Mouse (Mus musculus): Measurements from ENCODE around the gene Angel2. TPM values are rescaled to one million over a fixed set of nuclear protein-coding genes. Genes with fewer than 3 reads are reported as not detected.

Gene Angel2
- polyA plus RNA-seq, 1 experiment from 2014 or later = 17.0 TPM

DNA sequence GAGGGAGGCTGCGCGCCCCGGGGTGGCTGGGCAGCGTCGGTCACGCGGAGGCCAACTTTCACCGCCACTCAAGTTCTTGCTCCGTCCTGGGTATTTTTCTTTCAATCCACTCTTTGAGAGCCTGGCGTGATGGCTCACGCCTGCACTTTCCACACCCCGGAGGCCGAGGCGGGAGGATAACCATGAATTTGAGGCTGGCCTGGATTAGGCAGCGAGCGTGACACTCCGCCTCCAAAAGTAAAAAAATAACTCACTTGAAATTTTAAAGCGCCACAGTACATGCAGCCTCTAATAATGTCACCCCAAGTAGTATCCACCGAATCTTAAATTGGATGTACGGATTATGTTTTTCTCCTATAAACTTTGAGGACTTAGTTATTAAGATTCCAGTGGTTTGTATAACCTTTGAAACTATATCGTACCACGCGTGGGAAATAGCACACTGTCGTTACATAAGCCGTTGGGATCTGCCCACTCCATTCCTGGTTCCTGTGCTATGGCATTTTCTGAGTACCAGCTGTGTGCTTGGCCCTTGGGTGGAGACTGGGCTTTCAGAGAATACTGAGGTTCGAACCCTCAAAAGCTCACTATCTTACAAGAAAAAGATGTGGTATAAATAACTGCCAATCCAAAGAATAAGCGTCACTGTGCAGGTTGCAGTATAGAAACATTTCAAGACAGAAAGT, 4.2 kb downstream of the Angel2 start:
- Histone ChIP-seq H3K9ac (peak overlapping the region; percentile 92), H3K4me1 (replicated peaks) (peaks cover 23% of the 10 kb centered on the region), H3K27me3 (no peaks in the 10 kb centered on the region), H3K9me3 (replicated peaks) (no peaks in the 10 kb centered on the region), H3K27ac (peak overlapping the region; percentile 96), H3K4me3 (replicated peaks) (peak overlapping the region; percentile 80), H3K36me3 (peaks cover 9% of the 10 kb centered on the region), H3K4me2 (peak overlapping the region; percentile 84)
- WGBS (ENCODE audit: insufficient replicate concordance) = 3% methylated on average over 27 of the region's 27 CpGs
- peak; percentile 10 for DNase-seq
- peak; percentile 1 for ATAC-seq (ENCODE audit: low read depth)

DNA sequence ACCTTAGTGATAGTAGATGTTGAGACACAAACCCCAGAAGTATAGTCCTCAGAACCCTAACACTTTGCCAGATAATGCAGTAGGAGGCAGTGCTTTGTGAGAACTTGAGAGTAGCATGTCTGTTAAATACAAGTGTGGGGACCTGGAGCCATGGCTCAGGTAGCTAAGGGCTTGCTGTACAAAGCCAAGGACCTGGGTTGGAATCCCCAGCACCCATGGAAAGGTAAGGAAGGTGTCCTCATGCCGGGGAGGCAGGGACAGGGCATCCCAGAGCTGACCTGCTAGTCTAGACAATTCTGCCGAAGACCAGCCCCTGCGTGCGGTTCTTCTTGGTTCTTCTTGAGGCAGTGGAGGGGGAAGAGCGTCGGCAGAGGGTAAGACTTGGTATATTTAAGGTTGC, 5.3 kb downstream of the Angel2 start:
- H3K9ac ChIP-seq = no peak overlapping the region
- ATAC-seq (ENCODE audit: low read depth) (no peak), DNase-seq (no peak)
- no peak overlapping the region for H3K27ac ChIP-seq
- peaks cover 19% of the 10 kb centered on the region for H3K36me3 ChIP-seq
- H3K4me1 ChIP-seq (replicated peaks) = peaks cover 23% of the 10 kb centered on the region
- H3K9me3 ChIP-seq (replicated peaks) = no peaks in the 10 kb centered on the region
- 82% methylated on average over 6 of the region's 6 CpGs for WGBS (ENCODE audit: insufficient replicate concordance)
- no peak overlapping the region for H3K4me2 ChIP-seq
- no peak overlapping the region for H3K4me3 ChIP-seq (replicated peaks)
- H3K27me3 ChIP-seq = no peaks in the 10 kb centered on the region

DNA sequence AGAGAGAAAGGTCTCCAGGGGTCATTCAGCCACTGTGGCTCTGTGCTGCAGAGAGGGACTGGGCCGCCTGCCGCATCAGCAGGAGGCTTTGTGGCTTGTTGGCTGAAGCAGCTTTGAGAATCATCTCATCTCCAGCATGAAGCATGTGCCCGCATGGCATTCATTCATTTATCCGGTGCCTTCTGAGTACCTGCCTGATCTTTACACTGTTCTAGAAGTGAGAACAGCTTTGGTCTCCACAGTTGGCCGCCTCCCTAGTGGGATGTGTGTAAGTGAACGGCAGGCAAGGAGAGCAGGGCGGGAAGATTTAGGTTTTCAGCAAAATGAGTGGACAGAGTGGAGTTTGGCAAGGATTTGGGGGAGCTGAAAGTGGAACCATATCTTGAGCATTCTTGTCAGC, 14.9 kb downstream of the Angel2 start:
- Histone ChIP-seq H3K4me2 (no peak overlapping the region), H3K4me1 (replicated peaks) (no peaks in the 10 kb centered on the region), H3K36me3 (peaks cover 66% of the 10 kb centered on the region), H3K9me3 (replicated peaks) (no peaks in the 10 kb centered on the region), H3K27me3 (no peaks in the 10 kb centered on the region), H3K27ac (no peak overlapping the region), H3K9ac (no peak overlapping the region), H3K4me3 (replicated peaks) (no peak overlapping the region)
- ATAC-seq (ENCODE audit: low read depth) = no peak
- no peak for DNase-seq
- WGBS (ENCODE audit: insufficient replicate concordance) = 87% methylated on average over 7 of the region's 7 CpGs

DNA sequence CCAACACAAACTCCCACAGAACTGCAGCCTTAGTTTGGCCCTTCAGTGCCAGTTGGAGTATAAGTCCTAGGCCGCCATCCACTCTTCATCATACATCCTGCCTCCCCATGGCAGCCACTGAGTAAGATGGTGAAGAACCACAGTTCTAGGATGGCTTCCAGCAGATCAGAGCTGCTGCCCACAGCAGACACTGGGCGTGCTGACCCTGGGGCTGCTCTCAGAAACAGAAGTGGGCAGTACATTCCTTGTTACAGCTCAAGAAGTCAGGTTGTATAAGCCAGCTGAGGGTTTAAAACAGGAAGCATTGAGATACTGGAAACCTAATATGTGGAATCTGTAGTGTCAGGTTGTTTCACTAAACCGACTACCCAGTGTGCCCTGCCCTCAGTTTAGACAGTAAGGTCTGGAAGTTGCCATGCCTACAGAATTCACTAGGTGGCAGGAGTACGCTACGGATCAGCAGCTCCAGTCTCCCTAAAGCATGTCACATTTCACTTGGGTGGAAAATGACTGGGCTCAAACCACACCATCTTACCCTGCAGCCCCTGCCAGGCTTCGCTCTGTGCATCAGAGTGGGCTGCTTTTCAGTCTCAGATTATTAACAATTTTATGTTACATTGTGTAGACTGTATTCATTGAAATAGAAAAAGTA, 19.3 kb downstream of the Angel2 start:
- Histone ChIP-seq H3K36me3 (peaks cover 66% of the 10 kb centered on the region), H3K4me2 (no peak overlapping the region), H3K27me3 (no peaks in the 10 kb centered on the region), H3K27ac (no peak overlapping the region), H3K9me3 (replicated peaks) (no peaks in the 10 kb centered on the region), H3K4me1 (replicated peaks) (no peaks in the 10 kb centered on the region), H3K4me3 (replicated peaks) (no peak overlapping the region), H3K9ac (no peak overlapping the region)
- peak; percentile 60 for ATAC-seq (ENCODE audit: low read depth)
- WGBS (ENCODE audit: insufficient replicate concordance) = 53% methylated on average over 6 of the region's 6 CpGs
- peak; percentile 42 for DNase-seq

DNA sequence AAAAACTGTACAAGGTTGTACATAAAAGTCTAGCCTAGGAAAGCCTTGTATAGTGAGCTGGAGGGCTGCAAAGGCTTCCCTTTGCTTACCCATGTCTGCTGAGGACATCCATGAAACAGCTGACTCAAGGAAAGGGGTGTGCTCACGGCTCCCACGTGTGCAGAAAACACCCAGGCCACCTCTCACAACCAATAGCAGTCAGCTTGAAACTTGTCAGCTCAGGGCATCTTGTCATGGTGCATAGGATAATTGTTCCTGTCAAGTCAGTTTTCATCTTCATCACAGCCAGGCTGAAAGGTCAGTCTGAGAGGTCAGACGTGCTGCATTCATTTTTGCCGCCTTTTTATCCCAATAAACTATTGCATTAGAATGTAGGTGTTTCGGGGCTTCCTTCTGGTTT, 23.1 kb downstream of the Angel2 start:
- no peaks in the 10 kb centered on the region for H3K9me3 ChIP-seq (replicated peaks)
- H3K4me1 ChIP-seq (replicated peaks) = no peaks in the 10 kb centered on the region; the same call in 1 of the 2 replicates
- DNase-seq = no peak
- H3K36me3 ChIP-seq = peaks cover 31% of the 10 kb centered on the region
- H3K27me3 ChIP-seq = no peaks in the 10 kb centered on the region
- H3K4me2 ChIP-seq = no peak overlapping the region
- no peak overlapping the region for H3K4me3 ChIP-seq (replicated peaks)
- ATAC-seq (ENCODE audit: low read depth) = no peak
- no peak overlapping the region for H3K27ac ChIP-seq
- WGBS (ENCODE audit: insufficient replicate concordance) = 80% methylated on average over 5 of the region's 5 CpGs
- no peak overlapping the region for H3K9ac ChIP-seq

DNA sequence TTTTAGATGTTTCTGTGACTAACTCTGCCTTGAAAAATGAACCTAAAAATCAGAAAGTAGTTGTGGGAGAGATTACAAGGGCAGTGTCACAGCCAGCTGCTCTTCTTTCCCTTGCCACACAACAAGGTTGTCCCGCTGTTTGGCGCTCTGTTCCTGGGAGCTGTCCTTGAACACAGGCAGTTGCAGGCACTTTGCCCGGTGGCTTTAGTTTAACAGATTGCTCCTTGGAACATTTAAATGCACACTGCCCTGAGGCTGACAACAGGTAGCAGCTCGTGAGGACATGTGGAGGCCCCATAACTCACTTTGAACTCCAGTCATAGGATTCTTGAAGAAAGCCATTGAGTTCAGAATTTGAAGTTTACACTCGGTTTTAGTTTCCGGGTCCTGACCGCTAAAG, 23.5 kb downstream of the Angel2 start:
- H3K27ac ChIP-seq = no peak overlapping the region
- ATAC-seq (ENCODE audit: low read depth) (no peak), DNase-seq (no peak)
- H3K4me3 ChIP-seq (replicated peaks) = no peak overlapping the region
- no peak overlapping the region for H3K4me2 ChIP-seq
- 84% methylated on average over 7 of the region's 7 CpGs for WGBS (ENCODE audit: insufficient replicate concordance)
- no peak overlapping the region for H3K9ac ChIP-seq
- no peaks in the 10 kb centered on the region for H3K9me3 ChIP-seq (replicated peaks)
- H3K36me3 ChIP-seq = peaks cover 27% of the 10 kb centered on the region
- no peaks in the 10 kb centered on the region for H3K27me3 ChIP-seq
- H3K4me1 ChIP-seq (replicated peaks) = no peaks in the 10 kb centered on the region; the same call in 1 of the 2 replicates

- no peaks in the 10 kb centered on the region; the same call in 1 of the 2 replicates for H3K4me1 ChIP-seq (replicated peaks)
- H3K9me3 ChIP-seq (replicated peaks) = no peaks in the 10 kb centered on the region
- no peak overlapping the region for H3K4me3 ChIP-seq (replicated peaks)
- DNase-seq (no peak), ATAC-seq (ENCODE audit: low read depth) (no peak)
- no peak overlapping the region for H3K4me2 ChIP-seq
- 85% methylated on average over 17 of the region's 17 CpGs for WGBS (ENCODE audit: insufficient replicate concordance)
- H3K27me3 ChIP-seq = no peaks in the 10 kb centered on the region
- H3K9ac ChIP-seq = no peak overlapping the region
- no peak overlapping the region for H3K27ac ChIP-seq
- H3K36me3 ChIP-seq = peaks cover 23% of the 10 kb centered on the region
Observed at GRCm38 (mm10) chr1:190948846-190949245, 23.9 kb downstream of the Angel2 start.

DNA sequence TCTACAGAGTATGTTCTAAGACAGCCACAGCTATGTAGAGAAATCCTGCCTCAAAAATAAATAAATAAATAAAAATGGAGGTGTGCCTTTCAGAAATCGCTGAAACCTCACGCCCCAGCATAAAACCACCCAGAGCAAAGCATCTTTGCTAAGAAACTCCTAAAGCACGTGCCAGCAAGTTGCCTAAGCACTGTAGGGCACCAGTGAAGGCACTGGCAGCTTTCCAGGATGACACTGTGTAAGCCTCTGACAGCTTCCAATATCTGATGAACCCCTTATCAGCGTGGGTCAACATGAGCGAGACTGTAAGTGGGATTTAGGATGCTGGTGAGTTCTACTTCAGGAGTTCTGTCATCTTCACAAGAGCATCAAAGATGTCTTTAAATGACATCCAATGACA, 26.1 kb downstream of the Angel2 start:
- Histone ChIP-seq H3K36me3 (peaks cover 9% of the 10 kb centered on the region), H3K9ac (no peak overlapping the region), H3K4me3 (replicated peaks) (no peak overlapping the region), H3K4me1 (replicated peaks) (no peaks in the 10 kb centered on the region; the same call in 1 of the 2 replicates), H3K27ac (no peak overlapping the region), H3K9me3 (replicated peaks) (no peaks in the 10 kb centered on the region), H3K4me2 (no peak overlapping the region), H3K27me3 (no peaks in the 10 kb centered on the region)
- ATAC-seq (ENCODE audit: low read depth) = no peak
- WGBS (ENCODE audit: insufficient replicate concordance) = 66% methylated on average over 5 of the region's 5 CpGs
- no peak for DNase-seq

GRCm38 (mm10) chr1:190953009-190953408, 28.1 kb downstream of the Angel2 start:
- H3K36me3 ChIP-seq = no peaks in the 10 kb centered on the region
- H3K4me2 ChIP-seq = no peak overlapping the region
- H3K9ac ChIP-seq = no peak overlapping the region
- H3K4me1 ChIP-seq (replicated peaks) = peaks cover 6% of the 10 kb centered on the region
- no peaks in the 10 kb centered on the region for H3K9me3 ChIP-seq (replicated peaks)
- H3K4me3 ChIP-seq (replicated peaks) = no peak overlapping the region
- WGBS (ENCODE audit: insufficient replicate concordance) = 55% methylated on average over 3 of the region's 3 CpGs
- DNase-seq = no peak
- H3K27ac ChIP-seq = no peak overlapping the region
- no peaks in the 10 kb centered on the region for H3K27me3 ChIP-seq
- no peak for ATAC-seq (ENCODE audit: low read depth)

GRCm38 (mm10) chr1:190958821-190959220, 33.9 kb downstream of the Angel2 start:
- no peak overlapping the region for H3K27ac ChIP-seq

GRCm38 (mm10) chr1:190962760-190963159, 37.8 kb downstream of the Angel2 start:
- no peak for DNase-seq

More at GRCm38 (mm10) chr1:190958821-190959220, 33.9 kb downstream of the Angel2 start:
- H3K4me2 ChIP-seq = no peak overlapping the region
- peaks cover 14% of the 10 kb centered on the region for H3K4me1 ChIP-seq (replicated peaks)
- WGBS (ENCODE audit: insufficient replicate concordance) = 22% methylated on average over 5 of the region's 5 CpGs
- peak; percentile 14 for DNase-seq
- H3K27me3 ChIP-seq = no peaks in the 10 kb centered on the region
- no peak overlapping the region for H3K9ac ChIP-seq
- no peak overlapping the region for H3K4me3 ChIP-seq (replicated peaks)
- no peaks in the 10 kb centered on the region for H3K36me3 ChIP-seq
- H3K9me3 ChIP-seq (replicated peaks) = no peaks in the 10 kb centered on the region
- peak; percentile 63; the same call in 1 of the 2 replicates for ATAC-seq (ENCODE audit: low read depth)

More at GRCm38 (mm10) chr1:190962760-190963159, 37.8 kb downstream of the Angel2 start:
- Histone ChIP-seq H3K4me2 (no peak overlapping the region), H3K27me3 (0 out of 2 replicates have a peak, but pooled peaks cover 2% of the 10 kb centered on the region), H3K27ac (no peak overlapping the region), H3K9ac (no peak overlapping the region), H3K4me3 (replicated peaks) (no peak overlapping the region), H3K9me3 (replicated peaks) (no peaks in the 10 kb centered on the region), H3K4me1 (replicated peaks) (peaks cover 11% of the 10 kb centered on the region), H3K36me3 (no peaks in the 10 kb centered on the region)
- 73% methylated on average over 3 of the region's 3 CpGs for WGBS (ENCODE audit: insufficient replicate concordance)
- ATAC-seq (ENCODE audit: low read depth) = no peak
